Mouse (Mus musculus): ENCODE results near the gene Ebpl.

Ebpl gene

DNA sequence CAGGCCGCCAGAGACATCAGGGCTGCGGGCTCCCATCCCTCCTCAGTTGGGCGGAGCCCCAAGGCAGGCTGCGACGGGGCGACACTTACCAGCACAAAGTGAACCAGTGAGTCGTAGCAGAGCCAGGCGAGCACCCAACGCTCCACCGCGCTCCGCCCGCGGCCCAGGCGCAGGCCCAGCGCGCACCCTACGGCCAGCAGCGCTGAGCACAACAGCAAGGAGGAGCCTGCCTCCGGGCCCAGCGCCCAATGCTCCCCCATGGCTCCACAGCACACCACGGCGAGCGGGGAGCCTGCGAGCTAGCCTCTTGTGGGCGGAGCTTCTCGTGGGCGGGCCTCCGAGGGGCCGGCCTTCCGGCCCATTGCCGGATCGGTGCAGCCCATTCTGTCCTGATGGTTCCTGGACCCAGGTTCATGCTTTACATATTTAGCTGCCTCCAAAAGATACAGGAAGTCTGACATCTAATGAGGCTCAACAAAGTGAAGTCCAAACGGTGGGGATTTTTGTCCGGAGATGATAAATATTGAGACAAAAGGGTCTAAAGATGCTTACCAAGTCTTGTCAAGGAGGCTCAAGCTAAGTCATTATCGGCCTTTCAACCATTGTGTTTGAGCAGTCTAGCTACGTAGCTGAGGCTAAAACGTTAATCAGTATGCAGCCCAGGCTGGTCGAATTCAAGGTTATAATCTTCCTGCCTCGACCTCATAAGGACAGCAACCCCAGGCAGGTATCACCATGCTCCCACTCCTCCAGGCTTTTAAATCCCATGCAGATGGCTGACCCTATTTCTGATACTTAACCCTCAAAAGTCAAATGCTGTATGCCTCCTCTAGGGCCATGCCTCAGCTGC lies at the start of gene Ebpl:
Gene Ebpl, minus strand, starts transcription at position 309 of the 850 bp plus-strand sequence.
- peak; percentile 94 for DNase-seq

DNA sequence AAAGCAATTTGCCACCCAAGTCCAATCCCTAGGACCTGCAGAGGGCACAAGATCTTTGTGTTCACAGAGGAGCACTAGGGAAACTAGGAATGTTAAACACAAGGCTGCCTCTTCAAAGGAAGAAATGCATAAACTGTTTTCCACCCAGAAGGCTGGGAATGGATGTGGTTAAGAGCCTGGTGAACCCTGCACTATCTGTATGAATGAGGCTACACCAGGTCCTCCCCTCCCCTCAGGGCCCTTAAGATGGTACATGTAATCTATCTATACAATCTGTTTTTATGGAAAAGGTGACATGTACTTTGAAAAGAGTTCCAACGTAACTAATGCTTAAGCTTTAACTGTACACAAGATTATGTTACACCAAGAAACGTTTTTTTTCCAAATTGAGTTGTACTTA lies 49.8 kb upstream of the Ebpl start:
- no peak for DNase-seq

DNA sequence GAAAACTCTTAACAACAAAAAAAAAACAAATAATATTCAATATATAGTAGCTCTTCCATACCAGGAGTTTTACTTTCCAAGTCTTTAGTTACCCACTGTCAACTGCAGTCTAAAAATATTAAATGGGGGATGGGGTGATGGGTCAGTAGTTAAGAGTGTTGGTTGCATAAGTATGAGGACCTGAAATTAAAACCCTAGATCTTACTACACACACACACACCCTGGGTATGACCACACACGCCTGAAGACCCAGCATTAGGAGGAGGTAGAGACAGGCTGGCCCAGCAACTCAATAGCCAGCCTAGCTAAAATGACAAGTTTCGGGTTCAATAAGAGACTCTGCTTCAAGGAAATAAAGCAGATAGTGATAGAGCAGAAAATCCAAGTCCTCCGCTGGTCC lies 46.8 kb upstream of the Ebpl start:
- DNase-seq, result no peak

DNA sequence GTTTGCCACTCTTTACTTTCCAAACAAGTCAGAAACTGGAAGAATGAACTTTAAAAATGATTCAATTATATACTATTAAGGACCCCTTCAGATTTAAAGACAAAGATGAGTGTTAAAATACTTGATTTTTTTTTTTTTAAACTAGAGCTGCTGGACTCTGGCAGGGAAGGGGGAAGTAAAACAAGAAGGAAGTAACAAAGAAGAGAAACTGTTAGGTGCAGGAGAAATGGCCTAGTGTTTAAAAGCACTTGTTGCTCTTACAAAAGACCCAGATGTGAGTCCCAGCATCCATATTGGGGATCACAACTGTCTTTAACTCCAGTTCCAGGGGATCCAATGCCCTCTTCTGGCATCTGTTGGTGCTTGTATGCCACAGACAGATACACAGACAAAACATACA lies 45.5 kb upstream of the Ebpl start:
- DNase-seq, result no peak

DNA sequence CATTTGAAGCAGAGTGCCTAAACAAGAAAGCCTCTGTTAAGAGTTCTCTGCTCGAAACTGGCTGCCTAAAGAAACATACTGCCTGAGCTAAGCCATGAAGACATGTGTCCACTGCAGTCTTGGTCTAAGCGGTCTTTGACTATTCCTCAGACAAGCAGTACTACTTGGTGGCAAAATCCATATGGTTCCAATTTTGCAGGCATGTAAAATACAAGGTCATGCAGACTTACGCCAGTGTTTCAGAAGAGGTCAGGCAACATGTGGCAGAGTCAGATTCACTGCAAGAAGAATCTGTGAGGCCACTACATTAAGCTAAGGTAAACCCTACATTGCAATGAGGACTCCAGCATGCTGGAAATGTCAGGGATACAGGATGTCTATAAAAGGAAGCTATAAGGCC lies 44.7 kb upstream of the Ebpl start:
- no peak for DNase-seq

DNA sequence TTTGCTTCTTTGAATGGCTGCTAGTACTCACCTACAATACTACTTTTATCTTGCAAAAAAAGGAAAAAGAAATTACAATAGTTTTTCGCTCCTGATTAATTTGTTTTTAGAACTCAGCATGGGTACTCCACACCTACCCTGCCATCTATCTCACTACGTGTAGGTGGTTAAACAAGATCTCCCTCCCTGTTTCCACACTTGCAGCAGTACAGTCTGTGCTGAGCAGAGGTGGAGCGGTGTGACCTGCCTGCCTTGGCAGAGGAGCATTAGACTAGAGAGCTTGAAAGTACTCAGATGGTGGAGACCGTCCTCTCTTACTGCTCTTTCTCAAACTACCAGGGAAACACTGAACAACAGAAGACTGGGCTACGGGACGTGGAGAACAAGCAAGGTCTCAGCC lies 34.5 kb upstream of the Ebpl start:
- DNase-seq, result no peak

DNA sequence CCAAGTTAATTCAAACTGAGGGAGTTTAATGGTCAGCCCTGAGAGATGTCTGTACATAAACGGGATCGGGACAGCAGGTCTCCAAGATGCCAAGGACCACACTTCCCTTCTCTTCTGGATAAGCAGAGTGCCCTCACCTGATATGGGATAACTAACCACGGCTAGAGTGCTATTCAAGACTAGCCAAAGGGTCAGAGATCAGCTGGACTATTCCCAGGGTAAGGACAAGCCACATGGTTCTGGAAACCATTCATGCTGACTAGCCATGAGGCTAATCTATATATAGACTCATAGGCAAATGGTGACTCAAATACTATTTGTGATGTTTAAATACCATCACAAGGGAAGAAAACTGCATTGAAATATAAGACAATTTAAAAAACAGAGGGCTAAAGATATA lies 30.3 kb upstream of the Ebpl start:
- DNase-seq, result peak; percentile 7

DNA sequence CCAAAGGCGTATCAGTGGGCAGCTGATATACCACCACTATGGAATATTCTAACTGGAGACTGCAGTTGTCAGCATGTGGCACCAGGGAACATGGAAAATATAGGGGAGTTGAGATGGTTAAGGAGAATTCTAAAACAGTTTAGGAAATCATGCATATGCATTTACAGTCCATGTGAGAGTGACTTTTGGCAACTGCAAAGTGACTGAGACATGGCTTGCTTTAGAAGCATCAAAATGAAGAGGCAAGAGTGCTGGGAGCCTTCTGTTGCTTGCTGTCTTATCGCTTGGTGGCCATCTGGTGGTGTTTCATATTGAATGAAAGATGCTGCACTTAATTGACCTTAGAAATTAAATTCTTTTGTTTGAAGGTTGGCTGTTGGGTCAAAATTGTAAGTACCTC lies 7.1 kb upstream of the Ebpl start:
- DNase-seq, result no peak

DNA sequence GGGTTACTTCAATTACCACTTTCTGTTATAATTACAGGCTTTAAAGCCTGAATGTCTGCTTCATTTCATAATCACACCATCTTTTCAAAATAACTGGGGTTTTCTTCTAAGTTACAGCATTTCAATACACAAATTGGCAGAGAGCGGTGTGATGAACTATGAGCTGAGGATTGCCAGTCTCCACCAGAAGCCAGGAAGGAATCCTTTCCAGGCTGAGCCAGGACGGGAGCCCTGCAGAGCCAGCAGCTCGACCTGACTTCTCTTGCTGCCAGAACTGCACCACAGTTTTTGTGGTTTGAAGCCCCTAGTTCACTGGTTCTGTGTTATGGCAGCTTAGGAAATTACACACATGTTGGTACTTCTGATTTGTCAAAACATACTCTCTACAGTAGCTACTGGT lies 4.4 kb upstream of the Ebpl start:
- DNase-seq, result no peak

DNA sequence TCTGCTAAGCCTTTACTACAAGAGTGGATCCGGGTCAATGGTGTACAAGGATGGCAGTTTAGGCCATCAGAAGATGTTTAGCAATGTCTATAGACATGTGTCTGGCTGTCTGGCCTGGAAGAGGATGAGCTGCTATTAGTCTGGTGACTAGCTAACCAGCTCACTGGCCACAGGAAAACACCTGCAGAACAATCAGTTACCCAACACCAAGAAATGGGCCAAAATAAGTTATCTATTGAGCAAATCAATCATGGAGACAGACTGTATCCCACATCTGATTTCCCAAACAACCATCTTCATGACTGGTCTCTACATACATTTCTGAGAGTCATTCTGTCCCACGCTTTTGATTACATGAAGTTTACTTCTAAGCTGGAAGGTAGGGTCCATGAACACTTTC lies 3.5 kb upstream of the Ebpl start:
- DNase-seq, result peak; percentile 32

DNA sequence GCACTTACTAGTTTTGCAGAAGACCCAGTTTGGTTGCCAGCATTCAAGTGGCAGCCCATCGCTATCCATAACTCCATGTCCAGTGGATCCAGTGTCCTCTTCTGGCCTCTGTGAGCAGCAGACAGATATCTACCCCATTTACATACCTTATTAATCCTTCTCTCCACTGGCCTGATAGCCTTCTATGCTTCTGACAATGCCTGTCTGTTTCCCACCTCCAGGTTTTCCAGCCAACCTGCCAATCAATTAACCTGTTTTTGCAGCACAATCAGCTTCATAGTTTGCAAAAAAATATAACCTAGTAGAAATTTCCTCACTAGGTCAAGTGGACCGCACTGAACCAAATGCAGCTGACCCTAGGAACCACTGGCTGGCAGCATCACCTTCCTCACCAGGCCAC lies 2.0 kb upstream of the Ebpl start:
- no peak for DNase-seq

DNA sequence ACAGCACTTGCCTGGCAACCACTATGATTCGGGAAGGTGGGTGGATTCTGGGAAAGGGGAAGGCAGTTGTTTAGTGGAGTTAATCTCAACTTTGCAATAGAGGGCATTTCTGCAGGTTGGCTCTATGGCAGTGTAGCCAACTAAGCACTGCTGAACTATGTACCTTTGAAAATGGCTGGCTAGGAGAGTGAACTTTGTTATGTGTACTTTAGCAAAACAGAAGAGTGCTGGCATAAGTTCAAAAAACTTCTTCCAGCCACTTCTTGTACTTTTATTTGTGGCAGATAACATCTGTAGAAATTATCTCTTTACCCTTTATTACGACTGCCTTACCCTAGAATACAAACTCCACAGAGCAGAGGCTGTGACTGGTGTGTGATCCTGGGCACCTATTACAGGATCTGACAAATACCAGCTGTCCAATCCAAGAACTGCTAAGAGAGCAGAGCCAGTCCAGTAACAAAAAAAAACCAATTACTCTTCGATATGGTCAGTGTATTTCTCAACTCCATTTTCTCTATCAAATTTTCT lies 807 bp upstream of the Ebpl start:
- peak; percentile 59 for DNase-seq

DNA sequence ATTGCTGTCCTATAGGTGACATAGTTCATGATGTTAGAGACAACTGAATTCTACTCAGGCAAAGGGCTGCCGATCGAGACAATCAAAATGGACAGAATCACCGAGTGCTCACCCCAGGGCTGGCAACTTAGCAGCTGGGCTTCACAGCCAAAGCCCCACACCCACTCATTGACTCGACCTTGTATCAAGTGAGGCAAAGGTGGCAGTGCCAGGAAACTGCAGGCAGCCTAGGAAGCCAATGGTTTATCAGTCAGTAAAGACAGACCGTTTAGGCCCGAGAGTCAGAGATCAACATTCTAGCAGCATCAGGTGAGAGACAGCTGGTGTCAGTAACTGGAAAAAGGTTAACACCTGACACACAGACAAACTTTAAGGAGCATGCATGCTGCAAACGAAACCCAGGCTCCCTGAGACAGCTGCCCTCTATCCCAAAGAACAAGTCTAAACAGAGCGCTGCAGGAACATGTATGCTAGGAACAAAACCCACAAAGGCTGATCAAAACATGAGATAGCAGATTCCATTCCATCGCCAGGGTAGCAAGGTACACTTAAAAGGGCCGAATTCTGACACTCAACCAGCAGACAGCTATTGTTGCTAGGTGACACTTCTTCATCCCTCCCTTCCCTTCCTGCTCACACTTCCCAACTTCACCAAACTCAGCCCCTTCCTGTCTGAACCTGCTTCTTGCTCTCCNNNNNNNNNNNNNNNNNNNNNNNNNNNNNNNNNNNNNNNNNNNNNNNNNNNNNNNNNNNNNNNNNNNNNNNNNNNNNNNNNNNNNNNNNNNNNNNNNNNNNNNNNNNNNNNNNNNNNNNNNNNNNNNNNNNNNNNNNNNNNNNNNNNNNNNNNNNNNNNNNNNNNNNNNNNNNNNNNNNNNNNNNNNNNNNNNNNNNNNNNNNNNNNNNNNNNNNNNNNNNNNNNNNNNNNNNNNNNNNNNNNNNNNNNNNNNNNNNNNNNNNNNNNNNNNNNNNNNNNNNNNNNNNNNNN lies 5.7 kb downstream of the Ebpl start:
- DNase-seq, result no peak

DNA sequence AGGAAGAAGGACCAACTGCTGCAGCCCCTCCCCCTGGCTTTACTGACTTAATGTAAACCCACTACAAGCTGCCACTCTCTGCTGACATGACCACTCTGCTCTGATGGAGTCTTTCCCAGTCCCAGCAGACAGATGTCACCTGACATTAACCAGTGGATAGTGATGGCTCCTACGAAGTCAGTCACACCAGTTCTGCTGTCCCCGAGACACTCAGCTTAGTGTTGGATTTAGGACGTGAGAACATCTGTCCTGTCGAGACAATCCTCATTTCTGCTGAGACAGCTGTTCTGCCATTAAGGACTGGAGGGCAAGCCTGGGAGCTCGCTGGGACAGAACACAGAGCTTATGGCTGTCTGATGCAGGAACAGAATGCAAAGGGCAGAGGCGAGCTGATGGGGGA lies 9.4 kb downstream of the Ebpl start:
- DNase-seq, result no peak

DNA sequence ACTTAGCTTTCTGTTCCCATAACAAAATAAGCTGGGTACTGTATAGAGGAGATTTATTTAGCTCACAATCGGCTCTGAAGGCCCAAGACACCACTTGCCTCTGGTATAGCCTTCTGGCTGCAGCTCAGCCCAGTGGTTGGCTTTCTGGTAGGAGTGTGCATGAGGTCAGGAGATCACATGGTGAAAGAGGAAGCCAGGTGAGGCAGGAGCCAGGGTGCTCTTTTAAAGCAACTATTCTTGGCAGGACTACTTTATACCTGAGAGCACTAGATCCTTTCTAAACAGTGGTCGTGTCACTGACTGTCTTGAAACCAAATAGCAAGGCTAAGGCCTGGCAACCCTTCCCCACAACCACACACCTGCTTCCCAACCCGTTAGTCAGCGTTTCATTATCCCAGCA lies 10.4 kb downstream of the Ebpl start:
- DNase-seq, result no peak

DNA sequence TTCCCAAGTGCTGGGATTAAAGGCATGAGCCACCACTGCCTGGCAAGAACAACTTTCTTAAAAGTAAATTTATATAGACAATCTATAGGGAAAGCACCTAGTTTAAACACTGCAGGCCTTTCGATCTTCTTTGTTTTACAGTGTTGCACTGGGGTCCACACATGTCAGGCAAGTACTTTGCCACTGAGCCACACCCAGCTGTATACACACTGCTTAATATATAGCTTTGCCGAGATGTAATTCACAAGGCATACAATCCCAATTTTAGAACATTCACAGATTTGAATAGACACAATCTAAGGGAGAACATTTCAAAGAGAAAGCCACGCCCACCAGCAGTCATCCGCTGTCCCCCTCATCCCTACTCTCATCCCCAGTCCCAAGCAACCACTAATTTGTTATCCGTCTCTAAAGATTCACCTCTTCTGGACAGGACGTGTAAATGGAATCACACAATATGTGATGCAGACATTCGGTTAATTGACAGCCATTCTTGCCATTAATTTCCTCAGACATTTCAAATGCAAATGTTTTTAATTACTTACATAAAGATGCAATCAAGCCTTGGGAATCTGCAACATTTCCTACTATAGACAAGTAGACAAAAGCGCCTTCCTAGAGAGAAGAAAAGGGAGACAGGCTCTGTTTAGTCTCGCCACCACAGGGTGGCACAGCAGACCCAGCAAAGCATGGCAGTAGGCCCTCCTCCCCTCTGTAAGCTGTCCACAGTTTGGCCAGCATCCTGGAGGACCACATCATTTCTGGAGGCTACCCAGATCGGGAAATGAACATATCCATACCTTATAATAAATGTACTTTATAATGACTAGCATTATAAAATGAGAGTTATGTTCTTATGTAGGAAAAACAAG lies 13.2 kb downstream of the Ebpl start:
- no peak for DNase-seq

DNA sequence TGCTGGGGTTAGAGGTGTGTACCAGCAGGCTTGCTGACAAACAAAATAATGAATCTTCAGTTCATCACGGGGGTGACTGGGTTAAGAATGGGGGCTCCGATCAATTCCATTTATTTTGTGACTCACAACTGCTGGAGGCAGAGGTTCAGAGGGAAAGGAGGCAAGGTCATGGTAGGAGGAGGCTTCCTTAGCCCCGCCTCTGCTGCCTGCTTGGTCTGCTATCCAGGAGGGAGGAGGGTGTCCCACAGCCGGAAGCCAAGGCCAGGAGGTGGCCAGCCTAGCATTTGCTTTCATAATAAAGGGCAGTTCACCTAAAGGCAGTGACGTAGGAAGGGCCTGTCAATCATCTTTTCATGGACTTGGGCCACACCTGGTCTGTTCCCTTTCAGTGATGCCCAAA lies 15.6 kb downstream of the Ebpl start:
- DNase-seq, result no peak

DNA sequence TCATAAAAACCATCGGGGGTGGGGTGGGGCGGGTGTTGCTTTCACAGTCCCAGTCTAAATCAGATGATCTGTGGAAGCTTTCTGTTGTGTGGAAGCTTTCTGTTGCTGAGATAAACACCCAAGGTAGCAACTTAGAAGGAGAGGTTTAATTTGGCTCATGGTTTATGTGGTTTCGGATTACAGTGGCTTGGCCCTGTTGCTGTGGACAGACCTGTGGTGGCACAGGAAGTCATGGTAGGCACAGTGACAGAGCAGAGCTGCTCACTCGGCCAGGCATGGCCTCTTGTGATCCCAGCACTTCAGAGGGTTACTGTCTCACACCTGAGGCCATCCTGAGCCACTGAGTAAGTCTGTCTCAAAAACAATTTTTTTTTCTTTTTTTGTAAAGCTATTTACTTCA lies 20.9 kb downstream of the Ebpl start:
- no peak for DNase-seq

DNA sequence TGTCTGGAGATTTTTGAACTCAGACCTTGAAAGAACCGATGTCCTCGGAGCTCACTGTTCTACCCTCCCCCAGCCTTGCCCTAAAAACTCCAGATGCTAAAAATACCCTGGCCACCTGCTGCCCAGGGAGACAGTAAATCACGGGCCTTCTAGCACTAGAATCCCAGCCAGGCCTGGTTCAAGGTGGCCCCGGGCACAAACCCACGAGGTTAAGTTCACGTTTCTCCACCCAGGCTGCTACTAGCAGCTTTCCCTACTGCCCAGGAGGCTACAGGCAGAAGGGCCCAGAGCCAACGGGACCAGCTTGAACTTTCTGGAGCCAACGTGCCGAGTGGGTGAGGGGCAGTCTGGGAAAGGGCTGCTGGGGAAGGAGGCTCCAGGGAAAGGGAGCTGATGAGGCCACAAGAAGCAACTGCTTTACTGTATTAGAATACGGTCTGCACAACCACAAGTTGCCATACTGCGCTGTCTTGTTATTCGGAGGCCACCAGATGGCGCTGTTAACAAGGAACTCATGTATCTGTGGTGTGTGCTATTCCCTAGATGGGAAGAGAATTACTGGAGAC lies 29.2 kb downstream of the Ebpl start:
- peak; percentile 72 for DNase-seq

DNA sequence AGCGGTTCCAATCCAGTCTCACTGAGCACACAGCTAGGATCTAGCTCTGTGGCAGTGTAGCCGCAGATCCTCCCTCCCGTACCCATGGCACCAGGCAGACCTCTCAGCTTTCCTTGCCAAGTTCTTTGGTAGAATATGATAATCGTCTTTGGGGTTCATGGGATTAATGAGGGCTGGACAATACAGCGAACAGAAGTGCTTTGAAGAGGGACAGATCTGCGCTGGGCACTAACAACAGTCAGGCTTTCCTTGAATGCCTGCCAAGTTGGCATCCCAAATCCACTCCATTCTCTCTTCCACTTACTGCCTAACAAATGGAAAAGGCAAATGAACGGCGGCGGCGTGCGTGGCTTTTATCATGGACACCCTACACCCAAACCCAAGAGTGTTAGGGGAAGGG lies 29.6 kb downstream of the Ebpl start:
- no peak for DNase-seq

DNA sequence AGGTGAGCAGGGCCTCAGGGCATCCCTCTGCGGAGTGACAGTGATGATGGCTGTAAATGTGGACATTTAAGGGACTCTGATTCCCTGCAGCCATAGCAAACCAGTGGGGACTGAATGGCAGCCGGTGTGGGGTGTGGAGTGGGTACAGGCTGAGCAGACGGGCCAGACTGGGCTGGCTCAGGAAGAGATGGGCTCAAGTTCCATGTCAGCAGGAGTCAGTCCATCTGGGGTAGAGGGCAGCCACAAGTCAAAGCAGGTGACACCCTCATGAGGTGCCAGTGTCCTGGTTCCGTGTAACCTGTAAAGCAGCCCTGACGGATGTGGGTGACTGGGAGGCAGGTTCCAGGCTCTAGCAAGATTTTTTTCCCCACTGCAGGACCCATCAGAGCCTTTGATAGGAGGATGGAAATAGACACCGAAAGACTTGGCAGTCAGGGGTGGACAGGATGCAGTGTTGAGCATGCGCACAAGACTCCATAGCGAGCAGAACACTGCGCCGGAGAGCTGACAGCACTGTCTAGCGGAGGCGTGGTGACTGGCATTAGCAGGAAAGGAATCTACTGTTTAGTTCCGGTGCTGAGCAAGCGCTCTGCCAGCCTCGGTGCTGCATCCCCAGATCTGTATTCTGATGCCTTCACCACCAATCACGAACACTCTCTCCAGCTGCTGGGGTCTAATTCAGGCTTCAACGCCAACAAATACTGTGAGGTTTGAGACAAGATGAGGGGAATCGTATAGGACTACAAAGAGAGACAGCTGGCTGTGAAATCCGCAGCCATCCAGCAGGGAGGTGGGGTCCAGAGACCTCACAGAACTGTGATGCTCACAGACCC lies 32.4 kb downstream of the Ebpl start:
- peak; percentile 47 for DNase-seq
